Mouse (Mus musculus): ENCODE results near the gene Coro1b. TPM values are rescaled to one million over a fixed set of nuclear protein-coding genes. Genes with fewer than 3 reads are reported as not detected.
"Not testable (repeated sequence)": the region's sequence is repeated elsewhere in the genome, so short reads cannot be mapped to it uniquely, and the experiment has no call there.

Gene Coro1b
- polyA plus RNA-seq, 1 experiment from 2014 or later: 119 TPM

DNA sequence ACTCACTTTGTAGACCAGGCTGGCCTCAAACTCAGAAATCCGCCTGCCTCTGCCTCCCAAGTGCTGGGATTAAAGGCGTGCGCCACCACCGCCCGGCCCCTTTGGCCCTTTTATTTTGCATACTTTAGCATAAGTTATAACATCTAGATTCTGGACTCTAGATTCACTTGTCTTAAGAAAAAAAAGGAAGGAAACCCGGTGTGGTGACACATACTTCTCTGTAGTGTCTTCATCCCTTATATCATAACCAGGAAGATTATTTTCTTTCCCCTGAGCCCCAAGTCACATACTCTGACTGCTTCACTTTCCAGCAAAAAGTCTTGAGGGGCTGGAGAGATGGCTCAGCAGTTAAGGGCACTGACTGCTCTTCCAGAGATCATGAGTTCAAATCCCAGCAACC, 26.5 kb upstream of the Coro1b start:
- ATAC-seq (ENCODE audit: low FRiP score, low read depth); H3K36me3 ChIP-seq; H3K27me3 ChIP-seq; H3K9ac ChIP-seq; H3K9me3 ChIP-seq: not testable (repeated sequence)
- Histone ChIP-seq H3K4me3 (peak overlapping the region; percentile 54; the same call in 1 of the 2 replicates), H3K4me1 (replicated peaks) (peaks cover 25% of the 10 kb centered on the region), H3K4me2 (peak overlapping the region; percentile 53), H3K27ac (replicated peaks) (peak overlapping the region; percentile 92)
- WGBS: 54% methylated on average over 6 of the region's 6 CpGs

DNA sequence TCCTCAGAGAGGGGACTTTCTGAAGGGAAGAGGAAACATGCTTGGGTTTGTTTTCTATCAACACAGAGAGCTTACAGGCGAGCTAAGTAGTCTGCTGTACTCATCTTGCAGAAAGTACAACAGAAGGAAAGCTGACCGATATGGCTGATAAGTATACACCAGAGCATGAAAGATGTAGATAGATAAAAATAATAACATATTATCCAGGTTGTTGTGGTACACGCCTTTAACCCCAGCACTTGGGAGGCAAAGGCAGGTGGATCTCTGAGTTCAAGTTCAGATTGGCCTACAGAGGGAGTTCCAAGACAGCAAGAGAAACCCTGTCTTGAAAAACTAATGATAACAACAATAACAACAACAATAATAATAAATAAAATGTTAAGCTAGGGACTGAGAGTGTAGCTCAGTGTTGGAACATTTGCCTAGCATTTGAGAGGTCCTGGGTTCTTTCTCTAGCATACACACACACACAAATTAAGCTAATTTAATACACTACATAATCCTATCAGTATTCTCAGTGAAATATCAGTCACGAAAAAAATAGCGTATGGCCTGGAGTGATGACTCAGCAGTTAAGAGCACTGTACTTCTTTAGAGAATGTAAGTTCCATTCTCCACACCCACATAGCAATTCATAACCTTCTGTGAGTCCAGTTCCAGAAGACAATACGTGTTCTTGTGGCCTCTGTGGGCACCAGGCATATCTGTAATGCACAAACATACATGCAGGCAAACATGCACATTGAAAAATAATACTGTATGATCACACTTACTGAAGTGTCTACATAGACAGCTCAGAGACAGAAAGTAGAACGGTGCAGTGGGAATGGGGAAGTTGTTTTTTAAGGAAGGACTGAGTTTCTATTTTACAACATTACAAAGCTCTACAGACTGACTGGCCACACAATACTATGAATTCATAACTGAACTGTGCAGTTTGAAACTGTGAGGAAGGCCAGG, 25.7 kb upstream of the Coro1b start:
- 87% methylated on average over 7 of the region's 7 CpGs for WGBS
- H3K4me1 ChIP-seq (replicated peaks): peaks cover 33% of the 10 kb centered on the region
- no peak overlapping the region for H3K4me3 ChIP-seq
- no peak for ATAC-seq (ENCODE audit: low FRiP score, low read depth)
- no peaks in the 10 kb centered on the region for H3K27me3 ChIP-seq
- H3K27ac ChIP-seq (replicated peaks): no peak overlapping the region
- no peak overlapping the region for H3K4me2 ChIP-seq
- H3K36me3 ChIP-seq: 0 out of 2 replicates have a peak, but pooled peaks cover 3% of the 10 kb centered on the region
- H3K9ac ChIP-seq: no peak overlapping the region
- H3K9me3 ChIP-seq: no peaks in the 10 kb centered on the region

DNA sequence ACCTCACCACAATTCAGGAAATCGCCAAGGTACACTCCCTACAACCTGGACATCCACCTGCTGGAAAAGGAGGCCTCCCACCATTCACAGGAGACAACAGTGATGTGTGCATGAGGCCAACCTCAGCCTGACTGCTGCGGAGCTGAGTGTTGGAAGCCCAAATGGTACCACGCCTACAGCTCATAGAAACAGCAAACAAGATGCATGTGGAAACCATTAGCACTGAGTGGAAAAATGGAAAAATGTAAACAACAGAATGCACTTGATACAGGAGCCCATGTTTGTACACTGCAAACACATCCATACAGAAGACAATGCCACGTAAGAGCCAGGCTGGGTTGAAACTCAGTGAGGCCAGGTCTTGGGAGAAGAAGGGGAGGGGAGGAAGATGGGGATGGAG, 24.0 kb upstream of the Coro1b start:
- Histone ChIP-seq H3K4me1 (replicated peaks) (peaks cover 35% of the 10 kb centered on the region), H3K27ac (replicated peaks) (no peak overlapping the region), H3K27me3 (no peaks in the 10 kb centered on the region), H3K4me2 (0 out of 2 replicates have a peak overlapping the region, but pooled peaks have one; percentile 69), H3K9me3 (no peaks in the 10 kb centered on the region), H3K4me3 (no peak overlapping the region), H3K36me3 (0 out of 2 replicates have a peak, but pooled peaks cover 4% of the 10 kb centered on the region), H3K9ac (no peak overlapping the region)
- no peak for ATAC-seq (ENCODE audit: low FRiP score, low read depth)
- WGBS: 83% methylated on average over 4 of the region's 4 CpGs

DNA sequence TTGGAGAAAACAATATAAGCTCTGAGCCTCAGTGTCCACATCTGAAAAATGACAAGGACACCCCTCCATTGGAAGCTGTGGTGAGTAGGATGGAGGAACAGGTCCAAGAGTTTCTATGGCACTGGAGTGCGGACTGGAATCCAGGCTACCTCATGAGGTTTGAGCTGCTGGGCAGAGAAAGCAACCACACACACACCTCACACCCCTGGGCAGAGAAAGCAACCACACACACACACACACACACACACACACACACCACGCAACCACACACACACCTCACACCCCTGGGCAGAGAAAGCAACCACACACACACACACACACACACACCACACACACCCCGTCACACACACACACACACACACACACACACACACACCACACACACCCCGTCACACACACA, 23.2 kb upstream of the Coro1b start:
- H3K4me2 ChIP-seq: peak overlapping the region; percentile 69
- ATAC-seq (ENCODE audit: low FRiP score, low read depth): peak; percentile 21
- H3K4me3 ChIP-seq: peak overlapping the region; percentile 72
- H3K27me3 ChIP-seq, H3K9me3 ChIP-seq: not testable (repeated sequence)
- H3K9ac ChIP-seq: peak overlapping the region; percentile 84; the same call in 1 of the 2 replicates
- H3K27ac ChIP-seq (replicated peaks): peak overlapping the region; percentile 77
- WGBS: 9% methylated on average over 3 of the region's 4 CpGs
- peaks cover 33% of the 10 kb centered on the region for H3K4me1 ChIP-seq (replicated peaks)
- peaks cover 12% of the 10 kb centered on the region for H3K36me3 ChIP-seq

DNA sequence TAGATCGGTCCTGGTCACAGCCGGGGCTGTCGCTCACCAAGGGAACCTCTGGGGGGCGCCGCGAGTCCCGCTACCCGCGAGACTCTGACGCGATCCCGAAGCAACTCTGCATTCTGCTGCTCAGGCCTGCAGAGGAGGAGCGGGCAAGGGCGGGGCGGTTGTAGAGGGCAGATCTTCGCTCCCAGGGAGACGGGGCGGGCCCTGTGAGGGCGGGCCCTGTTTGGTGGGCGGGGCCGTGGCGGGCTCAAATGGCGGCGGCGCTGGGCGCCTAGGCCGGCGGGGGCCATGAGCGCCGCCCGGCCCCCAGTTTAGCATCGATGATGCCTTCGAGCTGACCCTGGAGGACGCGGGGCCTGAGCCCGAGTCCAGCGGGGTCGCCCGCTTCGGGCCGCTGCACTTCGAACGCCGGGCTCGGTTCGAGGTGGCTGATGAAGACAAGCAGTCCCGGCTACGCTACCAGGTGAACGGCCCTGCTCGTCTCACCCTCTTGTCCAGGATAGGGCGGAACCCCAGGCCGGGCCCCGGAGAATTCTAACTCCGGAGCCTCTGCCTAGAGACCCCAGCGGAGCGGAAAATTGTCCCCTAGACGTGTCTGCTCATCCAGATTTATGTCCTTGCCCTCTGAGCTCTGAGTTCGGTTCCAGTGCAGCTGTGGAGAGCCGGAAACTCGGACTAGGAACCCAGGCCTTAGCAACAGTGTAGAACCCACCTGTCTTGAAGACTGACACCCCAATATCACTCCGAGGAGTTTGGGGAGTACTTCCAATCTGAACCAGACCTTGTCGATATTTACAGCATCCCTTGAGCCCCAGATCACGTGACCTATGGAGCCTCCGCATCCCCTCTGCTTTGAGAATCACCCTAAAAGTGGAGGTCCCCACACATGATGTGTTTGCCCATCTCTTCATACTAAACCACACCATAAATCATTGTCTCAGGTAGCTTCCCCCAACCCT, 22.4 kb upstream of the Coro1b start, which contains the start of gene Aip:
Aip (minus strand) TSS at position 118 of the 956 bp plus-strand sequence.
- peak within 1 kb of the TSS; percentile 77 for H3K27ac ChIP-seq (replicated peaks)

DNA sequence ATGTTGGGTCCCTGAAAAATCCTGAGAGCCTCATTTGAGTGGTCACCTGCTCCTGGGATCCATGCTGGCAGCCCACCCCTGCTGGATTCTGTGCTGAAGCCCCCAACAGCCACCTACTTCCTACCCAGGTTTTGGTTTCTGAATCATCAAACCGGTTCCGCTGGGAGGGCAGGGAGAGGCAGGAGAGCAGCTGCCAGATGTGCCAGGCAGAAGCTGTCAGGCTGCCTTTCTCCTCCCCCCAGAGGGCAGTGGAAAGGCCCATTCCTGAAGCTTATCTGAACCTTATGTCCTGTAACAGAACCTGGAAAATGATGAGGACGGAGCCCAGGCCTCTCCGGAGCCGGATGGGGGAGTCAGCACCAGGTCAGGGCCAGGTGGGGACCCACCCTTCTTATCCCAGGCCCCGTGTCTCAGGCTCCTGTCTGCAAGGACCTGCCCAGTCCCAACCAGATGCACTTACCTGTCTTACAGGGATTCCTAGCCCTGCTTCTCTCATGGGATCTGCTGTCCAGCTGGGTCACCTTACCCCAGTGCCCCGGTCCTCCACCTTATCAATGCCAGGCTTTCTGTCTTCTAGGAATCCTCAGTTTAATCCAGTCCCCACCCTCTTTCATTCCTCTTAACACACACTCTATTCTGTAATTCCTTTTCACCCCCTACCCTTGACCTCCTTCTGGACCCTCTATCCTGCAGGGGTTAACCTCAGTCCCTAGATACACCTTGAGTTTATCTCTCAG, 21.5 kb upstream of the Coro1b start:
- no peaks in the 10 kb centered on the region for H3K9me3 ChIP-seq
- H3K4me2 ChIP-seq: peak overlapping the region; percentile 69
- H3K36me3 ChIP-seq: peaks cover 19% of the 10 kb centered on the region
- H3K4me1 ChIP-seq (replicated peaks): peaks cover 26% of the 10 kb centered on the region
- ATAC-seq (ENCODE audit: low FRiP score, low read depth): no peak
- H3K4me3 ChIP-seq: peak overlapping the region; percentile 72
- 0 out of 2 replicates have a peak overlapping the region, but pooled peaks have one; percentile 77 for H3K27ac ChIP-seq (replicated peaks)
- WGBS: 71% methylated on average over 7 of the region's 7 CpGs
- no peaks in the 10 kb centered on the region for H3K27me3 ChIP-seq
- peak overlapping the region; percentile 84 for H3K9ac ChIP-seq

More for the DNA sequence above, 22.4 kb upstream of the Coro1b start, which contains the start of gene Aip:
- H3K4me3 ChIP-seq: peak within 1 kb of the TSS; percentile 72
- peak within 1 kb of the TSS; percentile 69 for H3K4me2 ChIP-seq
- H3K36me3 ChIP-seq: peaks cover 12% of the 10 kb centered on the region
- no peaks in the 10 kb centered on the region for H3K9me3 ChIP-seq
- peak; percentile 92 for ATAC-seq (ENCODE audit: low FRiP score, low read depth)
- no peaks in the 10 kb centered on the region for H3K27me3 ChIP-seq
- under 1% methylated on average over 63 of the region's 64 CpGs for WGBS
- H3K4me1 ChIP-seq (replicated peaks): peaks cover 26% of the 10 kb centered on the region
- H3K9ac ChIP-seq: peak within 1 kb of the TSS; percentile 84

DNA sequence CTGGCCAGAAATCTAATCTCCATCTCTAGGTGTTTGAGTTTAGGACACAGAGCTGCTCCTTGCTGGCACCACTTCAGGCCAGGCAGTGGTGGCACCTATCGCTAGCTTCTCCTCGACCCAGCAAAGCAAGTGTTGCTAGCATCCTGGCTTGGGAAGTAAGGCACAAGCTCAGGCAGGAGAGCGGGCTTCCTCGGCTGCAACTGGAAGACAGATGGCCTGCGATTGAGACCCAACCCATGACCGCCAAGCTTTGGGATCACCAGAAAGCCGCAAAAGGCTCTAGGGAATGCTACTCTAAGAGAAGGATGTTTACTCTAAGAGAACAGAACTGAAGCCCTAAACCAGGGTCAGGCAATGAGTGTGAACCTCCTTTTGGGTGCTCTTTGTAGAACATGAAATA, 19.0 kb upstream of the Coro1b start:
- no peaks in the 10 kb centered on the region for H3K9me3 ChIP-seq
- H3K36me3 ChIP-seq: peaks cover 27% of the 10 kb centered on the region
- H3K4me3 ChIP-seq: no peak overlapping the region
- H3K27me3 ChIP-seq: no peaks in the 10 kb centered on the region
- no peak overlapping the region for H3K4me2 ChIP-seq
- 95% methylated on average over 7 of the region's 7 CpGs for WGBS
- peaks cover 24% of the 10 kb centered on the region for H3K4me1 ChIP-seq (replicated peaks)
- H3K27ac ChIP-seq (replicated peaks): no peak overlapping the region
- no peak overlapping the region for H3K9ac ChIP-seq
- no peak for ATAC-seq (ENCODE audit: low FRiP score, low read depth)

DNA sequence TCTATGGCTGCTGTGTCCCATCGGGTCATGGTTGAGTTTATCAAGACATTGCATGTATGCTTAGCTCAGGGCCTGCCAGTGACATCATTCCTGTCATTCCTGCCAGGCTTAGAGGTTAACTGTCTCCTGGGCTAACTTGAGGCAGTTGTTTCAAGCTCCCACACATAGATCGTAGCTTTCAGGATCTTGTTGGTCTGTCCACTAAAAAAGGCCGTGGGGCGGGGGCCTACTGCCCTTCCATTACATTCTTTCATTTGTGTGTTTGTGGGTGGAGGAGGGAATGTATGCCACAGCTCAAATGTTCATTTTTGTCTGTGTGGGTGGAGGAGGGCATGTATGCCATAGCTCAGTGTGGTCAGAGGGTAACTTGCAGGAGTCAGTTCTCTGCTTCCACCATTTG, 18.3 kb upstream of the Coro1b start:
- Histone ChIP-seq H3K27ac (replicated peaks) (no peak overlapping the region), H3K4me2 (no peak overlapping the region), H3K4me1 (replicated peaks) (peaks cover 18% of the 10 kb centered on the region), H3K9me3 (no peaks in the 10 kb centered on the region), H3K27me3 (no peaks in the 10 kb centered on the region), H3K9ac (no peak overlapping the region), H3K36me3 (peaks cover 27% of the 10 kb centered on the region), H3K4me3 (no peak overlapping the region)
- no peak for ATAC-seq (ENCODE audit: low FRiP score, low read depth)
- WGBS: 86% methylated on average over 4 of the region's 4 CpGs

DNA sequence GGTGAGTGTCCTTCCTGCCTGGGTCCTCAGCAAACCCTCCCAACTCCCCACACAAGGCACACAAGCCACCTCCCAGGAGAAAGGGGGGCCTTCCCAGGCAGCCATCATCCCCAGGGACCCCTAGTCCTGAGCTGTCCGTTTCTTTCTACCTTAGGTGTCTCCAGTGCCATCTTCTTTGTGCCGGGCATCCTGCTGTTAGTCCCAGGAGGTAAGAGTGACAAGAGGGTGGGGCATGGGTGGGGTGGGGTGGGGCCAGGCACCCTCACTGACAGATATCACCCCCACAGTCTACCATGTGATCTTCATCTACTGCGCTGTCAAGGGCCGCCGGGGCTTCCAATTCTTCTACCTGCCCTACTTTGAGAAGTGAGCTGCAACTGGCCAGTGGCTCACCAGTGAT, 17.3 kb upstream of the Coro1b start:
- Histone ChIP-seq H3K4me2 (no peak overlapping the region), H3K36me3 (peaks cover 27% of the 10 kb centered on the region)
- 93% methylated on average over 5 of the region's 5 CpGs for WGBS

DNA sequence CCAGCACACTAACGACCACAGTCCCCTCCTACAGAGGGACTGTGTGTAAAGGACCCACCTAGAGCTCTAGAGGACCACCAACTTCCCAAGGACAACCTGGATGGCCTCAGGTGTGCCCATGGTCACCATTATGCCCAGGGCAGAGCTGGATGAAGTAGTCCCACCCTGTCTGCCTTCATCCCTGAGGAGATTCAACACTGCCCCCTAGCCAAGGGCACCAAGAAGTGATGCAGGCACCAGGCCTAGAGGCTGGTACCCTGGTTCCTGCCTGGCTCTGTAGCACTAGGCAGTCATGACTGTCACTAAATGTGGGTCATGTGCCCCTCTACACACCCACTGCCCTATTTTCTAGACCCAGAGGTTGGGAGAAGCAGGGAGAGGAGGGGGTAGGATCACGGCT, 16.7 kb upstream of the Coro1b start:
- 84% methylated on average over 2 of the region's 2 CpGs for WGBS
- no peaks in the 10 kb centered on the region for H3K9me3 ChIP-seq
- H3K4me1 ChIP-seq (replicated peaks): peaks cover 10% of the 10 kb centered on the region
- H3K27me3 ChIP-seq: no peaks in the 10 kb centered on the region
- H3K4me3 ChIP-seq: no peak overlapping the region
- no peak overlapping the region for H3K27ac ChIP-seq (replicated peaks)
- ATAC-seq (ENCODE audit: low FRiP score, low read depth): no peak
- no peak overlapping the region for H3K4me2 ChIP-seq
- H3K36me3 ChIP-seq: peaks cover 27% of the 10 kb centered on the region
- H3K9ac ChIP-seq: no peak overlapping the region

More for the DNA sequence above, 17.3 kb upstream of the Coro1b start:
- H3K4me1 ChIP-seq (replicated peaks): peaks cover 16% of the 10 kb centered on the region
- H3K27me3 ChIP-seq: no peaks in the 10 kb centered on the region
- H3K9ac ChIP-seq: no peak overlapping the region
- ATAC-seq (ENCODE audit: low FRiP score, low read depth): no peak
- no peak overlapping the region for H3K27ac ChIP-seq (replicated peaks)
- no peak overlapping the region for H3K4me3 ChIP-seq
- H3K9me3 ChIP-seq: no peaks in the 10 kb centered on the region

DNA sequence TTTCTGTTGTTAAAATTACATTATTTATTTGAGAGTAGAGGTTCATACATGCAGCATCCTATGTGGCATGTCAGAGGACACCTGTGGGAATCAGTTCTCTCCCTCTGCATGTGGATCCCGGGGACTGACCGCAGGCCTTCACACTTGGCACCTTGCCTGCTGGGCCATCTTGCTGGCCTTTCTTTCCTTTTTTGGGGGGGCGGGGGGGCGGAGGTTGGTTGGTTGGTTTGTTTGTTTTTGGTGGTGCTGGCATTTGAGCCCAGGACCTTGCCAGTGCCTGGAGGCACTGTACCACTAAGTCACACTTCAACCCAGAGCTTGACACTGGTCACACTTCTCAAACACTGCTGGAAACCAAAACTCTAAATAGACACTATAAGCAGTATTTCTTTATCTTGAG, 14.1 kb upstream of the Coro1b start:
- Histone ChIP-seq H3K4me1 (replicated peaks) (0 out of 2 replicates have a peak, but pooled peaks cover 3% of the 10 kb centered on the region), H3K9me3 (no peaks in the 10 kb centered on the region), H3K36me3 (peaks cover 23% of the 10 kb centered on the region), H3K4me2 (no peak overlapping the region), H3K27ac (replicated peaks) (no peak overlapping the region), H3K9ac (no peak overlapping the region), H3K4me3 (no peak overlapping the region), H3K27me3 (no peaks in the 10 kb centered on the region)
- ATAC-seq (ENCODE audit: low FRiP score, low read depth): no peak
- WGBS: 87% methylated on average over 4 of the region's 4 CpGs

Measured in hindbrain, embryonic 15.5 days (tissue).